Mouse (Mus musculus): Measurements from ENCODE around the gene Akt1s1. TPM values are rescaled to one million over a fixed set of nuclear protein-coding genes. Genes with fewer than 3 reads are reported as not detected.

The Akt1s1 gene
- polyA plus RNA-seq, 1 experiment, result 372 TPM

- TF ChIP-seq FLI1 (IDR thresholded peaks at IDR 0.05; ENCODE audit: low read length) (no peak), GATA1 (IDR thresholded peaks at IDR 0.05; ENCODE audit: borderline replicate concordance, low read length) (no peak)
- Histone ChIP-seq H3K27me3 (replicated peaks) (no peaks in the 10 kb centered on the region), H3K9me3 (no peaks in the 10 kb centered on the region), H3K36me3 (replicated peaks; ENCODE audit: low read length) (peaks cover 60% of the 10 kb centered on the region), H3K4me3 (replicated peaks) (no peak overlapping the region), H3K4me1 (peaks cover 89% of the 10 kb centered on the region)
Measured at GRCm38 (mm10) chr7:44859896-44860295, 11.1 kb downstream of the Akt1s1 start.

GRCm38 (mm10) chr7:44860576-44861428 is 12.0 kb downstream of the Akt1s1 start:
- Histone ChIP-seq H3K4me1 (peaks cover 89% of the 10 kb centered on the region), H3K27me3 (replicated peaks) (no peaks in the 10 kb centered on the region), H3K4me3 (replicated peaks) (peak overlapping the region; percentile 55), H3K36me3 (replicated peaks; ENCODE audit: low read length) (peaks cover 69% of the 10 kb centered on the region), H3K9me3 (no peaks in the 10 kb centered on the region)
- TF ChIP-seq GATA1 (IDR thresholded peaks at IDR 0.05; ENCODE audit: borderline replicate concordance, low read length), result no peak
- no peak for TF ChIP-seq FLI1 (IDR thresholded peaks at IDR 0.05; ENCODE audit: low read length)

GRCm38 (mm10) chr7:44861429-44861816 is 12.6 kb downstream of the Akt1s1 start:
- Histone ChIP-seq H3K4me1 (peaks cover 89% of the 10 kb centered on the region), H3K27me3 (replicated peaks) (no peaks in the 10 kb centered on the region), H3K9me3 (no peaks in the 10 kb centered on the region), H3K36me3 (replicated peaks; ENCODE audit: low read length) (peaks cover 75% of the 10 kb centered on the region), H3K4me3 (replicated peaks) (peak overlapping the region; percentile 35)
- TF ChIP-seq GATA1 (IDR thresholded peaks at IDR 0.05; ENCODE audit: borderline replicate concordance, low read length) (no peak), FLI1 (IDR thresholded peaks at IDR 0.05; ENCODE audit: low read length) (no peak)

- Histone ChIP-seq H3K4me1 (peaks cover 93% of the 10 kb centered on the region), H3K27me3 (replicated peaks) (no peaks in the 10 kb centered on the region), H3K36me3 (replicated peaks; ENCODE audit: low read length) (peaks cover 83% of the 10 kb centered on the region), H3K9me3 (no peaks in the 10 kb centered on the region), H3K4me3 (replicated peaks) (no peak overlapping the region)
- no peak for TF ChIP-seq FLI1 (IDR thresholded peaks at IDR 0.05; ENCODE audit: low read length)
Measured at GRCm38 (mm10) chr7:44862434-44862833, 13.6 kb downstream of the Akt1s1 start.

- Histone ChIP-seq H3K4me1 (peaks cover 93% of the 10 kb centered on the region), H3K36me3 (replicated peaks; ENCODE audit: low read length) (peaks cover 86% of the 10 kb centered on the region), H3K27me3 (replicated peaks) (no peaks in the 10 kb centered on the region), H3K9me3 (no peaks in the 10 kb centered on the region), H3K4me3 (replicated peaks) (no peak overlapping the region)
- TF ChIP-seq FLI1 (IDR thresholded peaks at IDR 0.05; ENCODE audit: low read length) (no peak), GATA1 (IDR thresholded peaks at IDR 0.05; ENCODE audit: borderline replicate concordance, low read length) (no peak)
Measured at GRCm38 (mm10) chr7:44863210-44863609, 14.4 kb downstream of the Akt1s1 start.

GRCm38 (mm10) chr7:44863982-44864494 is 15.2 kb downstream of the Akt1s1 start:
- Histone ChIP-seq H3K4me1 (peaks cover 92% of the 10 kb centered on the region), H3K9me3 (no peaks in the 10 kb centered on the region), H3K4me3 (replicated peaks) (no peak overlapping the region), H3K36me3 (replicated peaks; ENCODE audit: low read length) (peaks cover 82% of the 10 kb centered on the region), H3K27me3 (replicated peaks) (no peaks in the 10 kb centered on the region)
- no peak for TF ChIP-seq FLI1 (IDR thresholded peaks at IDR 0.05; ENCODE audit: low read length)
- no peak for TF ChIP-seq GATA1 (IDR thresholded peaks at IDR 0.05; ENCODE audit: borderline replicate concordance, low read length)

- TF ChIP-seq FLI1 (IDR thresholded peaks at IDR 0.05; ENCODE audit: low read length) (no peak), GATA1 (IDR thresholded peaks at IDR 0.05; ENCODE audit: borderline replicate concordance, low read length) (no peak)
- peak overlapping the region; percentile 81 for H3K4me3 ChIP-seq (replicated peaks)
Measured at GRCm38 (mm10) chr7:44864595-44865542, 16.1 kb downstream of the Akt1s1 start.

GRCm38 (mm10) chr7:44866276-44867009 is 17.7 kb downstream of the Akt1s1 start:
- Histone ChIP-seq H3K4me3 (replicated peaks) (peak overlapping the region; percentile 88), H3K36me3 (replicated peaks; ENCODE audit: low read length) (peaks cover 61% of the 10 kb centered on the region), H3K9me3 (no peaks in the 10 kb centered on the region), H3K4me1 (peaks cover 80% of the 10 kb centered on the region), H3K27me3 (replicated peaks) (no peaks in the 10 kb centered on the region)
- no peak for TF ChIP-seq FLI1 (IDR thresholded peaks at IDR 0.05; ENCODE audit: low read length)
- no peak for TF ChIP-seq GATA1 (IDR thresholded peaks at IDR 0.05; ENCODE audit: borderline replicate concordance, low read length)

More at GRCm38 (mm10) chr7:44864595-44865542, 16.1 kb downstream of the Akt1s1 start:
- H3K36me3 ChIP-seq (replicated peaks; ENCODE audit: low read length), result peaks cover 76% of the 10 kb centered on the region
- H3K4me1 ChIP-seq, result peaks cover 86% of the 10 kb centered on the region
- H3K9me3 ChIP-seq, result no peaks in the 10 kb centered on the region
- no peaks in the 10 kb centered on the region for H3K27me3 ChIP-seq (replicated peaks)

Data from megakaryocyte, embryonic 14.5 days (primary cell).